Mouse (Mus musculus) midbrain, postnatal 0 days (tissue): ENCODE measurements around the gene Lrrc75a. TPM values are rescaled to one million over a fixed set of nuclear protein-coding genes. Genes with fewer than 3 reads are reported as not detected.

ENCODE experiments used
- ATAC-seq: fragments of 200-750 bp; cut with Nextera tagmentation; 2 replicates; pipeline ENCODE4 v1.8.0; 2017; ENCODE audit warnings: moderate number of reproducible peaks, mild to moderate bottlenecking, moderate TSS enrichment, moderate library complexity; ENCODE audit not compliant: low FRiP score
- DNase-seq: peaks from one replicate; pipeline ENCODE4 v3.0.0-alpha.2; 2015; ENCODE audit warnings: low spot score
- H3K27ac ChIP-seq: fragments of 300-500 bp; sonication (generic); 2 replicates; pipeline ENCODE4 v1.5.1; 2014; ENCODE audit warnings: low read depth, mild to moderate bottlenecking, low read length, mixed read lengths
- H3K27me3 ChIP-seq: fragments of 300-500 bp; sonication (generic); 2 replicates; pipeline ENCODE4 v1.6.1; 2014; ENCODE audit warnings: low read length, control low read depth, mixed read lengths; ENCODE audit not compliant: insufficient read depth
- H3K36me3 ChIP-seq: fragments of 300-500 bp; sonication (generic); 2 replicates; pipeline ENCODE4 v1.6.1; 2014; ENCODE audit warnings: low read length, control low read depth, mixed read lengths; ENCODE audit not compliant: insufficient read depth
- H3K4me1 ChIP-seq: fragments of 300-500 bp; sonication (generic); 2 replicates; pipeline ENCODE4 v1.6.1; 2014; ENCODE audit warnings: mild to moderate bottlenecking, control low read depth, antibody characterized with exemption, low read length, mixed read lengths; ENCODE audit not compliant: insufficient read depth
- H3K4me2 ChIP-seq: fragments of 300-500 bp; sonication (generic); 2 replicates; pipeline ENCODE4 v1.6.1; 2014; ENCODE audit warnings: low read depth, mild to moderate bottlenecking, low read length, mixed read lengths; ENCODE audit not compliant: poor library complexity, severe bottlenecking
- H3K4me3 ChIP-seq: fragments of 300-500 bp; sonication (generic); 2 replicates; pipeline ENCODE4 v1.5.1; 2014; ENCODE audit warnings: low read depth, mild to moderate bottlenecking, low read length, moderate library complexity
- H3K9ac ChIP-seq: fragments of 300-500 bp; sonication (generic); replicated peaks from 2 replicates; pipeline ENCODE4 v1.6.1; 2014; ENCODE audit warnings: mild to moderate bottlenecking, low read length, moderate library complexity, mixed read lengths; ENCODE audit not compliant: poor library complexity, severe bottlenecking
- H3K9me3 ChIP-seq: fragments of 300-500 bp; sonication (generic); 2 replicates; pipeline ENCODE4 v1.6.1; 2016; ENCODE audit warnings: low read length, control low read depth
- CTCF ChIP-seq: IDR thresholded peaks from 2 replicates; pipeline ENCODE4 v1.5.1; 2016; ENCODE audit warnings: antibody characterized with exemption, mild to moderate bottlenecking
- WGBS: fragments of 180-500 bp; shearing (Covaris S2); extraction: QIAGEN DNeasy Blood & Tissue Kit; methylation state at CpG from one replicate; pipeline ENCODE4 v1.1.7; 2014; 5-methylcytosine and 5-hydroxymethylcytosine counted together
- polyA plus RNA-seq: library from polyadenylated mRNA; unstranded; fragments of >200 nt; fragmentation: Nextera tagmentation; extraction: Ambion mirVana; gene quantifications from 2 replicates; pipeline ENCODE4 v1.2.1, GENCODE M21; 2015
- total RNA-seq: library from RNA; depleted of rRNA; stranded (reverse); fragments of >200 nt; gene quantifications from 2 replicates; pipeline ENCODE4 v1.2.3, GENCODE M21; 2014; rRNA removed

Lrrc75a gene
- total RNA-seq (23.3 and 25.9 TPM in 2 replicates), polyA plus RNA-seq (6.9 and 7.4 TPM in 2 replicates)

GRCm38 (mm10) chr11:62647661-62648590 lies at the start of gene Lrrc75a:
Gene Lrrc75a, minus strand, starts transcription at chr11:62648523.
- Histone ChIP-seq H3K9ac (peak within 1 kb of the TSS; percentile 80), H3K4me1 (peaks cover 26% of the 10 kb centered on the region), H3K9me3 (no peaks in the 10 kb centered on the region), H3K4me3 (peak within 1 kb of the TSS; percentile 82), H3K27ac (peak within 1 kb of the TSS; percentile 70), H3K36me3 (no peaks in the 10 kb centered on the region), H3K27me3 (no peaks in the 10 kb centered on the region), H3K4me2 (peak within 1 kb of the TSS; percentile 95)
- no peak for TF ChIP-seq CTCF
- ATAC-seq (peak; percentile 60), DNase-seq (peak; percentile 46)
- WGBS = 1% methylated on average over 39 of the region's 86 CpGs

GRCm38 (mm10) chr11:62695126-62695525 lies 46.8 kb upstream of the Lrrc75a start:
- H3K9me3 ChIP-seq = no peaks in the 10 kb centered on the region
- H3K27me3 ChIP-seq = no peaks in the 10 kb centered on the region
- no peak overlapping the region for H3K4me2 ChIP-seq
- H3K27ac ChIP-seq = no peak overlapping the region
- WGBS = 93% methylated on average over 8 of the region's 8 CpGs
- no peaks in the 10 kb centered on the region; the same call in 1 of the 2 replicates for H3K36me3 ChIP-seq
- H3K4me3 ChIP-seq = no peak overlapping the region
- no peak overlapping the region for H3K9ac ChIP-seq
- no peak for DNase-seq
- H3K4me1 ChIP-seq = no peaks in the 10 kb centered on the region
- no peak for ATAC-seq
- TF ChIP-seq CTCF = peak; percentile 18; the same call in 1 of the 2 replicates

- Histone ChIP-seq H3K27ac (peak overlapping the region; percentile 63), H3K4me3 (no peak overlapping the region), H3K4me1 (no peaks in the 10 kb centered on the region), H3K36me3 (no peaks in the 10 kb centered on the region; the same call in 1 of the 2 replicates), H3K27me3 (no peaks in the 10 kb centered on the region), H3K9ac (no peak overlapping the region), H3K9me3 (no peaks in the 10 kb centered on the region), H3K4me2 (no peak overlapping the region)
- 17% methylated on average over 9 of the region's 11 CpGs for WGBS
- peak; percentile 87 for TF ChIP-seq CTCF
- DNase-seq (peak; percentile 92), ATAC-seq (peak; percentile 71; the same call in 1 of the 2 replicates)
These were observed 45.2 kb upstream of the Lrrc75a start for GRCm38 (mm10) chr11:62693299-62694184.

GRCm38 (mm10) chr11:62691592-62691991 lies 43.3 kb upstream of the Lrrc75a start:
- H3K4me3 ChIP-seq = no peak overlapping the region
- TF ChIP-seq CTCF = no peak
- DNase-seq (no peak), ATAC-seq (no peak)
- H3K4me1 ChIP-seq = no peaks in the 10 kb centered on the region
- no peaks in the 10 kb centered on the region for H3K9me3 ChIP-seq
- H3K4me2 ChIP-seq = no peak overlapping the region
- H3K36me3 ChIP-seq = no peaks in the 10 kb centered on the region
- no peak overlapping the region for H3K27ac ChIP-seq
- 90% methylated on average over 3 of the region's 3 CpGs for WGBS
- no peak overlapping the region for H3K9ac ChIP-seq
- no peaks in the 10 kb centered on the region for H3K27me3 ChIP-seq

GRCm38 (mm10) chr11:62679954-62680353 lies 31.6 kb upstream of the Lrrc75a start:
- no peak for ATAC-seq
- no peak for DNase-seq

More at GRCm38 (mm10) chr11:62679954-62680353, 31.6 kb upstream of the Lrrc75a start:
- no peak overlapping the region for H3K4me2 ChIP-seq
- H3K4me3 ChIP-seq = no peak overlapping the region
- H3K9ac ChIP-seq = no peak overlapping the region
- TF ChIP-seq CTCF = no peak
- no peaks in the 10 kb centered on the region for H3K9me3 ChIP-seq
- WGBS = 89% methylated on average over 4 of the region's 4 CpGs
- H3K27ac ChIP-seq = no peak overlapping the region
- H3K36me3 ChIP-seq = no peaks in the 10 kb centered on the region
- no peaks in the 10 kb centered on the region for H3K4me1 ChIP-seq
- H3K27me3 ChIP-seq = no peaks in the 10 kb centered on the region
